Mouse (Mus musculus) lung, postnatal 4 days (tissue): ENCODE results near the gene Adipoq.
"Not testable (repeated sequence)": the region's sequence is repeated elsewhere in the genome, so short reads cannot be mapped to it uniquely, and the experiment has no call there.

Source experiments
- DNase-seq, 2 experiments: peaks; one replicate each; pipeline ENCODE4 v3.0.0; 2021

The Adipoq gene

DNA sequence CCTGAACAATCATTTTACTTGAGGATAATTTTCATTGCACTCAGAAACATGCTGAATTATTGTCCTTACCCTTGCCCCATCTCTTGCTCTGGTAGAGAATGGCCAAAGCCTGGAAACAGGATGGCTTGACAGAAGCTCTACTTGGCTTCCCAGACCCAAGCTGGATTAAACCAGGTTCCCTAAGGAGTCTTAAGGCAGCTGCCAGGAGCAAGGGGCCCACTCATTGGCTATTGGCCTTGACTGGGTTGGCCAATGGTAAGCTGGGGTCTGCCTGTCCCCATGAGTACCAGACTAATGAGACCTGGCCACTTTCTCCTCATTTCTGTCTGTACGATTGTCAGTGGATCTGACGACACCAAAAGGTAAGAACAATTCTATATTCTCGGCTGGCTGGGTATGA is at the start of gene Adipoq:
Gene Adipoq (plus strand): TSS at position 257 of the 400 bp plus-strand sequence.
- DNase-seq, result no peak

- not testable (repeated sequence) for DNase-seq
Observed at GRCm38 (mm10) chr16:23096886-23097285, 49.5 kb upstream of the Adipoq start.

- not testable (repeated sequence) for DNase-seq
Observed at GRCm38 (mm10) chr16:23097290-23098104, 48.8 kb upstream of the Adipoq start.

DNA sequence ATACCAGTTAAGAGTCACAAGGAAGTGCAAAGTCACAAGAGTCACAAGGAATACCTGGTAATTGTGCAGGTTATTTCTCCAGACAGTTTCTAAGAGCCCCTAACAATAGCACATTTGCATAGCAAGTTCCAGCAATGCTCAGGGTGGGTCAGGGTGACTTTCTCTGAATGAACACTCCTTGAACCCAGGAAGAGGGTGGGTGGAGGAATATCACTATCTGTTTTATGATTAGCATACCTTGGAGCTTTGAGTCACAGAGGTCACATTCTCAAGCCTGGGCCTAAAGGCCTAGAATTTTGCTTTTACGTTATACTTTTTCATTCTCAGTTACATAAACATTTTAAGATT is 48.3 kb upstream of the Adipoq start:
- DNase-seq, result not testable (repeated sequence)

- no peak for DNase-seq
Observed at GRCm38 (mm10) chr16:23099632-23100031, 46.7 kb upstream of the Adipoq start.

DNA sequence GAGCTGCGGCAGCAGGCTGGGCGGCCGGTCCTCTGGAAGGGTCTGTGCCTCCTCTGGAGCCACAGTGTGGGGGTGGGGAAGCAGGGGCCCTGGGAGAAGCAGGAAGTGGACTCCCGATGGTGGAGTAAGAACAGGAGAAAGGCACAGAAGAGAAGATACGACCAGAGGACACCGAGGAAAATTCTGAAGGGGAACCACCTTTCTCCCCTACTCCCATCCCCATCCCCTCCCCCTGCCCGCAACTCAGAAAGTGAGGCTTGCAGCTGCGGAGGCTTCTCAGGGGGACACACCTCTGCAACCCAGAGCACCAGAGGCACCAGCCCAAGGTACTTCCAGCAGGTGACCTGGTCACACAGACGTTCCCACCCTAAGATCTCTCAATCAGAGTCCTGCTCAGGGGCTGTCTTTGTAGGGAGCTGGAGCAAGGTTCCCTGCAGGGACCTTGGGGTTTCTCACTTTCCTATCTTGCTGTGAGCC is 46.2 kb upstream of the Adipoq start:
- peak; percentile 52 for DNase-seq

- no peak for DNase-seq
Observed at GRCm38 (mm10) chr16:23100613-23101012, 45.7 kb upstream of the Adipoq start.

GRCm38 (mm10) chr16:23102340-23103037 is 43.8 kb upstream of the Adipoq start:
- DNase-seq, result no peak

DNA sequence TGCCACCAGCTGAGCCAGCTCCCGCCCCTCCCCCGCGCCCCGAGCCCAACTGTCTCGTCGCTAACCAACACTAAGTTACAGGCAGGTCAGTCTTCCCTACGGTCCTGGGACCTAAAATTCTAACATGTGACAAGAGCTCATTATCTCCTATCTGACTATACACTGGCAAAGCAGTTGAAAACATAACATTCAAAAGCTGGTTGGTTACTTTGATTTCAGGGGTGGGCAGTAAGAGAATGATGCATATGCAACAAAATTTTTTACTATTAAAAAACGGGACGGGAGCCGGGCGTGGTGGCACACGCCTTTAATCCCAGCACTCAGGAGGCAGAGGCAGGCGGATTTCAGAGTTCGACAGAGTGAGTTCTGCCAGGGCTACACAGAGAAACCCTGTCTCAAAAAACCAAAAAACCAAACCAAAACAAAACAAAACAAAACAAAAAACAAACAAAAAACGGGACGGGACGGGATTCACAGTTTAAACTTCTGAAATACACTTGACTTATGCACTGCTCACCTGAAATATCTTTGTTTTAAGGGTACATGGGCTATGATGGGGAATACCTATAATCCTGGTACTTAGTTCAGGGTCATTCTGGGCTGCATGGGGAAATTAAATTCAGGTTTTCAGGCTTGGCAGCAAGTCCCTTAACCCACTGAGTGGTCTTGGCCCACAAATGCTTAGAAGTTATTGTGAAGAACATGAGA is 43.1 kb upstream of the Adipoq start:
- DNase-seq, result no peak

GRCm38 (mm10) chr16:23103841-23104240 is 42.5 kb upstream of the Adipoq start:
- DNase-seq, result no peak

- no peak for DNase-seq
Observed at GRCm38 (mm10) chr16:23106121-23106520, 40.2 kb upstream of the Adipoq start.

- peak; percentile 95 to 97 for DNase-seq
Observed at GRCm38 (mm10) chr16:23107231-23107942, 38.9 kb upstream of the Adipoq start, which contains the start of gene Eif4a2. Eif4a2 (plus strand) TSS chr16:23107444.

DNA sequence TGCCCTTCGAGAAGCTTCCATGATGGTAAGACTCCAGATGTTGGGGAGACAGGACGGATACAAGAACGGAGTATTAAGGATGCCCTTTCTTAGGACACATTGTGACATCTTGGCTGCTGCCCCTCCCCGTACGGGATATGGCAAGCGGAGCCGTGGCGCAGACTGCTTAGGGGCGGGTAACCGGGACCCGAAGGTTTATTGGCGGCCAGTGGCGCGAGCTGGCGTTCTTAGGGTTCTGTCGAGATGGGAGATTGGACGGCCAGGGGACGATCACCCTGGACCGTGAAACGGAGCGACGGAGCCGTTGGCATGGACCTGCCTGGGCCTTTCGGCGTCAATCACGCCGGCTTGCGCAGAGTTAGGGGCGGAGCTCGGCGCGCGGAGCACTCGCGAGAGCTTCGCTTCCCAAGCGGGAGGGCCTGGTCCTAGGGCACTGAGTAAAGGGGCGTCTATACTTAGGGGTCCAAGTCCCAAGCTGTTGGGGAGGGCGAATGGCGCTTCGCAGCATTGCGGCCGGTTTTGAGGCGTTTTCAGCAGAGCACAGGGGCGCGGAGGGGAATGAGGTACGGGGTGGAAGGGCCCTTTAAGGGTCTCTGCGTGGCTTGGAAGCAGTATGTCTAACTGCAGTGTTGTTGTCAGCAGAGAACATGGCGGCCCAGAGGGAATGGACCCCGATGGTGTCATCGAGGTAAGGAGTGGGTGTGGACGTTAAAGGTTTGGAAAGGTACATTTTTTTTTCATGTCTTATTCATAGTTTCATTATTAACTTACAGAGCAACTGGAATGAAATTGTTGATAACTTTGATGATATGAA is 38.2 kb upstream of the Adipoq start:
- peak; percentile 91 to 92 for DNase-seq

DNA sequence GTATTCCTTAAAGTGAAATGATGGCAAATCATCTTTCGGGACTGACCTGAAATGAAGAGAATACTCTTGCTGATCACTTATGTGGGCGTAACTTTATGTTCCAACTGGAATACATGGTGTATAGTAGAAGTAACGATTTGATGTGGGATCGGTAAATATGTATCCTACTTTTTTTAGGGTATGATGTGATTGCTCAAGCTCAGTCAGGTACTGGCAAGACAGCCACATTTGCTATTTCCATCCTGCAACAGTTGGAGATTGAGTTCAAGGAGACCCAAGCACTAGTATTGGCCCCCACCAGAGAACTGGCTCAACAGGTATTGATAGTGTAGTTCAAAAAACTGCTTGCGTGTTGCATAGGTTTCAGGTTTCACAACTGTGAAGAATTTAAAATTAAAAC is 37.4 kb upstream of the Adipoq start:
- DNase-seq, result no peak

DNA sequence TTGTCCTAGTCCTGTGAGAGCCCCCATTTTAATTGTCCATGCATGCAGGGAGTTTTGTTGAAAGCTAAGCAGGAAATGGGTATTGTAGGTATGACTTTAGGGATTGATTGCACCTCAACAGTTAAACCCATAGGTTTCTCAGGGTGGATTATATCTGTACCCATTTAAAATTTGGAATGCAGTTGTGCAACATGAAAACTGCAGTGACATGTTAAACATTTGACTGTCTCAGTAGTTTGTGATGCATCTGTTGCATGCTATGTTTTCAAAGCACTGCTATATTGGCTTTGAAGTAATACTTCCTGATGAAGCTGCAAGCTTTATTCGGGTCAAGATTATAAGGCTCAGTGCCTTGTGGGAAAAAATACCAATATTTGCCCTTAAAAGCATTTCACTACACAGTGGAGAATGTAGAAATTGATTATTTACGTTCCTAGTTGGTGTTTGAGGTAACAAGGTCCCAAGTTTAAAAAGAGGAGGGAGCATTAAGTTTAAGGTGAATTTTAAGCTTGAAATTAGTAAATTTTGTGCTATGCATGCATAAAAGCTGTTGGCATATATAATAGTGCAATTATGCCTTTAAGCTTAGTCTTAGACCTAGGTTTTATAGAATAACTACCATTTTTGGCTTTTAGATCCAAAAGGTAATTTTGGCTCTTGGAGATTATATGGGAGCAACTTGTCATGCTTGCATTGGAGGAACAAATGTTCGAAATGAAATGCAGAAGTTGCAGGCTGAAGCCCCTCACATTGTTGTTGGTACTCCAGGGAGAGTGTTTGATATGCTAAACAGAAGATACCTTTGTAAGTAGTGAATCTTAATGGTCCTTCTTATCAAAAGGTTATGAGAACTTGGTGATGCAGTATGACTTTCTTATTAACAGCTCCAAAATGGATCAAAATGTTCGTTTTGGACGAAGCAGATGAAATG is 36.7 kb upstream of the Adipoq start:
- no peak for DNase-seq

DNA sequence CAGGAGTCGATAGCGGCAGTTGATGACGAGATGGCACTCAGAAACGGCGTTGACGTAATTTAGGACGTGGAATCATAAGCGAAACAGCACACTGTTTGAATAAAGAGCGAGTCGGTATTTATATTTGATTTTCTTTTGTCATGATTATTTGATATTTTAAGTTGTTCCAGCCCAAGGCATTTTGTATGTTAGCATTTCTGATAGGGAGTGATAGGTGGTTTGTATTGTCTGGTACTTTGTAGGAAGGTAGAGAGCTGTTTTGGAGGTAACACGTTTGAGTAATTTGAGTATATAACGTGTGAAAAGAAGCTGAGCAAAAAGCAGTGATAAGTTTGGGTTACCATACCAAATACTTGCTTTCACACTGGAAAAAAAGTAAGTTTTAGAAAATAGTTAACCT is 34.0 kb upstream of the Adipoq start:
- no peak for DNase-seq

GRCm38 (mm10) chr16:23112861-23113435 is 33.4 kb upstream of the Adipoq start:
- DNase-seq, result no peak

DNA sequence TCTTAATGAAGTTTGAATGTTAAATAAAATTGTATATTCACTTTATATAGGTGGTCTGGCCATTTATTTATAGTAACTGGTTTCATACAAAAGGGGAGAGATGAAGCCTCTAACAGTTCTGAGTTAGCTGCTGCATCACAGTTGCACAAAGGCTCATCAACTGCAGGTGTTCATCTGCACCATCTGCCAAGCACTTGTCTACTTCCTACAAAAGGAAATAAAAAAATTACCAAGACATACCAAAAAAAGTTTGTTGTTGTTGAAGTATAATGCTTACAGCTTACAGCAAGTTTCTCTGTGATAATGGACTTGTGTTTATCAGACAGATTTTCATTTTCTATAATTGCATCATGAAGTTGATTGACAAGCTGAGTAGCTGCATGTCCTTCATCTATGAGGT is 32.4 kb upstream of the Adipoq start:
- DNase-seq, result no peak

DNA sequence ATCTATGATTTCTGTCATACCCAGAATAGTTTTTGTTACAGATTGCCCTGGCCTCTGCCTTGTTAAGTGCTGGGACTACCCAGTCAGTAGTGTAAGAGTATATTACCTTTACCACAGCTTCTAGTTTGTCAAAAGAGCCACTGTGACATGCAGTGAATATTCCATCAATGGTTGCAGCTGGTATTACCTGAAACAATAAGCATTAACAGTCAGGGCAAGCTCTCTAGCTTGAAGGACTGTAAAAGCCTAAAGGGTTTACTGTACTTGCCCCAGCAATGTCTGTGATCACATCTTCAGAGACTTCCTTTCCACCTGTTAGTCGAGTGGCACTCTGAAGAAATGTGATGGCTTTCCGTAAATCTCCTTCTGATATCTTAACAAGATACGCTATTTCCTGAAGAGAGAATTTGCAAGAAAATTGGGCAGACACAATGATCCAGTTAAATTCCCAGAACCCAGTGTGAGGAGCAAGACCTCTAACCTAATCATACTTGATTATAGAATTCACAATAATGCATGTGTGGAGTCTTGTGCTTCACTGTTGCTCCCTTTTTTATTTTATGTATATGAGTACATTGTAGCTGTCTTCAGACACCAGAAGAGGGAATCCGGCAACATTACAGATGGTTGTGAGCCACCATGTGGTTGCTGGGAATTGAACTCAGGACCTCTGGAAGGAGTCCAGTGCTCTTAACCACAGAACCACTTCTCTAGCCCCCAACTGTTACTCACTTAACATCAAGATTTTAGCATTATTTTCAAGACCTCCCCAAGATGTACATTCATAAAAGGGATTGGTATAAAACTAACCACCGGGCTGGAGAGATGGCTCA is 31.8 kb upstream of the Adipoq start:
- no peak for DNase-seq
